Mouse (Mus musculus) bone marrow macrophage, adult 2 months (primary cell): ENCODE measurements around the gene Gm609. TPM values are rescaled to one million over a fixed set of nuclear protein-coding genes. Genes with fewer than 3 reads are reported as not detected.

Source experiments
- H3K27ac ChIP-seq: 2 replicates; pipeline ENCODE4 v1.5.1; 2012; ENCODE audit warnings: low read depth, low read length; ENCODE audit not compliant: insufficient read depth
- H3K4me1 ChIP-seq: 2 replicates; pipeline ENCODE4 v1.6.1; 2012; ENCODE audit warnings: low read length; ENCODE audit not compliant: control insufficient read depth, insufficient read depth
- H3K4me3 ChIP-seq: 2 replicates; pipeline ENCODE4 v1.5.1; 2012; ENCODE audit warnings: mild to moderate bottlenecking, low read length, moderate library complexity; ENCODE audit not compliant: insufficient read depth
- CTCF ChIP-seq: IDR thresholded peaks from 2 replicates; pipeline ENCODE4 v1.5.1; 2012; ENCODE audit warnings: low read depth, mild to moderate bottlenecking, low read length, moderate library complexity
- POLR2A ChIP-seq: IDR thresholded peaks from 2 replicates; pipeline ENCODE4 v1.6.1; 2012; ENCODE audit warnings: mild to moderate bottlenecking, low read depth, low read length, borderline replicate concordance
- polyA plus RNA-seq: library from polyadenylated mRNA; stranded (reverse); fragments of >200 nt; gene quantifications from 2 replicates; pipeline ENCODE4 v1.2.4, GENCODE M21; 2012; ENCODE audit not compliant: missing spikeins, insufficient read depth, insufficient read length

The Gm609 gene
- polyA plus RNA-seq, 1 experiment = not detected

GRCm38 (mm10) chr16:45363480-45364045, 129.2 kb downstream of the Gm609 start:
- no peak overlapping the region for H3K4me3 ChIP-seq
- no peak overlapping the region for H3K27ac ChIP-seq
- H3K4me1 ChIP-seq = no peaks in the 10 kb centered on the region
- TF ChIP-seq POLR2A (no peak), CTCF (no peak)

Other genes starting within 250 kb of the Gm609 start
- 1.6 TPM in 1 of 2 replicates, not detected in the other for gene Cd200, start 83.9 kb downstream of the Gm609 start, polyA plus RNA-seq
- not detected in 2 replicates for gene Gm17783, start 39.1 kb upstream of the Gm609 start, polyA plus RNA-seq
- gene Slc9c1, start 42.3 kb upstream of the Gm609 start, polyA plus RNA-seq = not detected in 2 replicates
- not detected in 2 replicates for gene Gcsam, start 117.4 kb upstream of the Gm609 start, polyA plus RNA-seq
- gene BC016579, start 161.1 kb upstream of the Gm609 start, polyA plus RNA-seq = not detected in 2 replicates
- gene Tmprss7, start 200.7 kb upstream of the Gm609 start, polyA plus RNA-seq = not detected in 2 replicates
- 0.44 TPM in 1 of 2 replicates, not detected in the other for gene Tagln3, start 231.6 kb upstream of the Gm609 start, polyA plus RNA-seq
- gene Abhd10, start 250.0 kb upstream of the Gm609 start, polyA plus RNA-seq = 15.8 and 17.2 TPM in 2 replicates